Mouse (Mus musculus) right cerebral cortex, postnatal 4 days (tissue): Measurements from ENCODE around the gene Stx4a.
"Not testable (repeated sequence)": the region's sequence is repeated elsewhere in the genome, so short reads cannot be mapped to it uniquely, and the experiment has no call there.

Source experiments
- DNase-seq: peaks from one replicate; pipeline ENCODE4 v3.0.0-alpha.2; 2022

The Stx4a gene

DNA sequence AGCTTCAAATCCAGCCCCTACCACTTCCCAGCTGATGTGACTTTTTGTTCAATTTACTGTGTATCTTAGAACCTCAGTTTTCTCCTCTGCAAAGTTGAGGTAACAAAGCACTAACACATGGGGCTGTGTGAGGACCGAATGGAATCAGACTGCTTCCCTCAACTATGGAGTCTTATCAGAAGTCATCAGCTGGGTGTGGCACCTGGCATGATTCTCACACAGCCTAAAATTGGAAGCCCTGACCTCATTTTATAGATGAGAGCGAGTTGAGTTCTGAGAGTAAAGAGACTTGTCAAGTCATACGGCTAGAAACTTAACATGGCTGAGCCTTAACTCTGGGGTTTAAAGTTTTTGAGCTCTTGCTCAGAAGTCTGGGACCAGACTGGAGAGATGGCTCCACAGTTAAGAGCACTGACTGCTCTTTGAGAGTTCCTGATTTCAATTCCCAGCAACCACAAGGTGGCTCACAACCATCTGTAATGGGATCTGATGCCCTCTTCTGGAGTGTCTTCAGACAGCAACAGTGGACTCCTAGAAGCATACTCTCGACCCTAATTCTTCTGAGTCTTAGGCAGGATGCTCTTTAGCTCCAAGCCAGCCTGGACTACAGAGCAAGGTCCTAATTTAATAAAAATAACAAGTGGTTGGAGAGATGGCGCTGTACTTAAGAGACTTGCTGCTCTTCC lies 46.2 kb downstream of the Stx4a start:
- no peak for DNase-seq

DNA sequence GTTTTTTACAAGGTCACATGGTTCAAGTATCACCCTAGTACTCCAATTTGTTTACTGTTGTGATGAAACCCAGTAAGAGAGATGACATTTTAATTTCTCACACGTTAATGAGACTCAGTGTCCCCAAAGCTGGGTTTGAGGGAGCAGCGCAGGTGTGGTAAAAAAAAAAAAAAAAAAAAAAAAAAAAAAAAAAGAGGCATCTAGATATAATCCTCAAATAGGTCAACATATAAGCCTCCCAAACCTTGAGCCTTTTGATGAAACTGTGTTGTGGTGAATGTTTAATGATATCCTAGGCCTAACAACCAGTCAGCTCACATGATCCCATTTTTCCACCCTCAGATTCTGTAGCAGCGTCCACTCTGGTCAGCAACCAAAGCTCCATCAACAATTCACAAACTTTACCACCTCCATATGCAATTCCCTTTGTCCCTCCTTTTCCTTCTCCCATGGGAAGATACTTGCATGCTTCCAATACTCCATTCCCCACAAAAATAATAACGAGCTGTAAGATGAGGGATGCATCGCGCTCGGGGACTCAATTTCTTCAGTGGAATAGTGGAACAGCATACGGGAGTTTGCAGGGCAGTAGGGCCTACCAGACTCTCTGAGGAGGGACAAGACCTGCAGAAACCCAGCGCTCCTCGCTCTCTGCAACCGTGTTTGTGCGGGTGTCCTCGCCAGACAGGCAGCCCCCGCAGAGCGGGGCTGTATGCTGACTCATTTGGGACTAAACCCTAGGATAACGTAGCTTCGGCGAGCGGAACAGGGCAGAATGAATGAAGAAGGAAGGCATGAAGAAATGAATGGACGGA lies 50.9 kb downstream of the Stx4a start:
- no peak for DNase-seq

DNA sequence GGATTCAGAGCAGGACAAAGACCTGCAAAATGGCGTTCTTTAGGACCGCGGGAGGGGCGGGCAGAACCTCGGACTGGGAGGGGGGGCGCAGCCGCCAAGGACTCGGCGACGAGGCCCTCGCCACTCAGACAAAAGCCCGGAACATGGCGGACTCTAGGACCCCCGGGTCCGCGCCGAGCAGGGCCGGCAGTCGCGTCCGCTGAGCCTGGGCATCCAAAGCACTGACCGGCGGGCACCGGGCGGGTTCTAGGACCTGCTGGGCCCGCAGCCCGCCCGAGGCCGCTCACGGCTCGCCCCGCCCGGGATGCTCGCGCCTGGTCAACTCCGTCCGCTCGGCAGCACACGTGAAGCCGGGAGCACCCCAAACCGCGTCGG lies 51.5 kb downstream of the Stx4a start:
- peak; percentile 91 for DNase-seq

DNA sequence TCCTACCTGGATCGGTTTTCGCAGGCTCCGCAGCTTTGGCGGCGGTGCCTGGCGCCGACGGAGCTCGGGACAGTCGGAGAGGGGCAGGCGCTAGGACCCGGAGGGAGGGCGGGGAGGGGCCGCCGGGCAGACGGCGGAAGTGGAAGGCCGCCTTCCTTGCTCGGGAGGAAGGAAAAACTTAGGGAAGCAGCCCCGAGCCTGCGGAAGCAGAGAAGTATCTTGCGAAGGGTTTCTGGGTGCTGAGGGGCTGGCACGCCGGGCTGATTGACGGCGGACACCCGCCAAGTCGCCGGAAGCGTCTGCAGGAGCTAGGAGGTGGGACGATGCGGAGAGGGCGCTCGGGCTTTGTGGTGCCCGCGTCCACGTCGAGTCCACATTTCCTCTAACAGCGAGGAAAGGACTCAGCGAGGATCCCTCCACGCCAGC lies 52.0 kb downstream of the Stx4a start, which contains the start of gene Zfp646:
TSS of gene Zfp646 (plus strand) at position 181 of the 426 bp plus-strand sequence.
- DNase-seq: peak; percentile 76

DNA sequence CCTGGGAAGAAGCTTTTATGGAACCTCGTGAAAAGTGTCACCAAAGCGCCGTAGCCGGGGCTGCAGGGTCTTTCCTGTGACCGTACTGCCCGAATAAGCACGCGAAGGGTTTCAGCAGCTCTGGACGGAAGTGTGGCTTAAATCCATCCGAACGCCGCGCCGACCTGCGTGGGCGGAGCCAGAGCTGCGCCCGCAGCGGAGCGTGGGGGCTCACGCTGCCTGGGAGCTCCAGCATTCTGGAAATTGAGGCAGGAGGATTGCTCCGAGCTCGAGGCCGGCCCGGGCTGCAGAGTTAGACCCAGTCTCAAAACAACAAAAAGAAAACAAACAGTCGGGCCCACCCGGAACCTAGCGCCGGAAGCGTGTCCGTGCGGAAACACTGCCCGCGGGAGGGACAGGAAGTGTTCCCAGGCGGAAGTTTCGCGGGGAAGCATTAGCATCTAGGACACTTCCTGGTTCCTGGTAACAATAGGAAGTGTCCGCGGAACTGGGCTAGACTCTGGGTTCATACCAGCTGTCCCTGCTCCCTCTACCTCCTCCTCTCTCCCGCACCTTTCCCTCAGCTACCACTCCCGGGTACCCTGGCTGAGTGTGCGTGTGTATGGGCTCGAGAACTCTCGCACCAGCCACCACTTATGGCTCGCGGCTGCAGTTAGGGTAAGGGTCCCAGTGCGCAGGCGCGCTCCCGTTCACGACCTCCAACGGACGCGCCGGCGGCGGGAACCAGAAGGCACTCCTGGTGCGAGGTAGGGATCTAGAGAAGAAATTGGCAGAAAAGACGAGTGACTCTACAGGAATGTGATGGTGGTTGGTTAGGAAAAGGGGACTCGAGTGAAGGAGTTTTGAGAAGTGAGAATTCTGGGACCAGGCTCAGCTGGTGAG lies 52.6 kb downstream of the Stx4a start, which contains the start of gene Zfp668:
TSS of gene Zfp668 (minus strand) at position 362 of the 882 bp plus-strand sequence.
- DNase-seq: peak; percentile 88

DNA sequence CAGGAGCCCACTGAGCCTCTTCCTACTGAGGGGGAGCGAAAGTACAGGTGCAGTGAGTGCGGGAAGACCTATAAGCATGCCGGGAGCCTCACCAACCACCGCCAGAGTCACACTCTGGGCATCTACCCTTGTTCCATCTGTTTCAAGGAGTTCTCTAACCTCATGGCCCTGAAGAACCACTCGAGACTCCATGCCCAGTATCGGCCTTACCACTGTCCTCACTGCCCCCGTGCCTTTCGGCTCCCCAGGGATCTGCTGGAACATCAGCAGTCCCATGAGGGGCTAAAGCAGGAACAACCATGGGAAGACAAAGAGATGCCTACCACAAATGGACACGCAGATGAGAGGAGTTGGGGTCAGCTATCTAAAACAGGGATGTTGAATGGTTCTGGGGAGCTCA lies 55.2 kb downstream of the Stx4a start:
- DNase-seq: no peak

DNA sequence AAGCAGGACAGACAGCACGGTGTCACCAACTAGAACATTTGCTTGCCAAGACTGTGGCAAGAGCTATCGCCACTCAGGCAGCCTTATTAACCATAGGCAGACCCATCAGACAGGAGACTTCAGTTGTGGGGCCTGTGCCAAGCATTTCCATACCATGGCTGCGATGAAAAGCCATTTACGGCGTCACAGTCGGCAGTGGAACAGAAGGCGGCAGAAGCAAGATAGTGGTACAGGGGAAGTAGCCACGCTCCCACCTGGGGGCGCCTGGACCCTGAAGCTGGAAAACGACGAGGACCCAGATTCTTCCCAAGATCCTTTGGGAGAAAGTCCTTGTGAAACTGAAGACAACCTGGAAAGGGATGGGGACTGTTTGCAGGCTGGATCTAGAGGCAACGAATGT lies 56.3 kb downstream of the Stx4a start:
- DNase-seq: no peak

DNA sequence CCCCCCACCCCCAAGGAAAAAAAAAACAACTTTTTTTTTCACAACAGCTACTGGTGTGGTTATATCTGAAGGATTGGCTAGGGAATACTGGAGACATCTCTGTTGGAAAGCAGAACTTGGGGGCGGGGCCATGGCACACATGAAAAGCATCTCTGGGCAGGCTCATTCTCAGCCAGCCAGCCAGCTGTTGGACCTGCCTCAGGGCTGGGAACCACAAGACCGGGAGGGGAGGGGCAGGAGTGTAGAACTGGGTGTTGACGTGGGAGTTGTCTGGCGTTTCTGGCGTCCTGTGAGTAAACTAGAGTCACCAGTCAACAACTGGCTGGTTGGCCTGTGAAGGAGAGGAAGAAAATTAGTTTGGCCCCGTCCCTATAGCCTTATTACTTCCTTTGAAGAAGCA lies 61.9 kb downstream of the Stx4a start:
- DNase-seq: no peak

DNA sequence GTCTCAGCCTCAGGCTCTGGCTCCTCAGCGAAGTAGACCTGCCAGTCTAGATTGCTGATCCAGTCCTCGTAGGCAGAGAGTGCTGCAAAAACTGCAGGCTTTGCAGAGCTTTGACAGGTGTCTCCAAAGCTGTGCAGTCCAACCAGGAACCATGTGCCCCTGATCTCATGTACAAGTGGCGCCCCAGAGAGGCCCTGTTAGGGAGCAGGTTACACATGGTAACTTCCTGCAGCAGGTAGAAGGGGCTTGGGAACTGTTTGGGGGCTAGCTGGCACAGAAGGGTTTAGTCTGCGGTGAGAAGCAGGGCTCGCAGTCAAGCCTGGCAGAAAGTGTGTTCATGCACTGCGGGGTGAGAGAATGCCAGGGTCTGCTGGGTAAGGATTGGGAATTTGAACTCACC lies 62.5 kb downstream of the Stx4a start:
- DNase-seq: no peak

DNA sequence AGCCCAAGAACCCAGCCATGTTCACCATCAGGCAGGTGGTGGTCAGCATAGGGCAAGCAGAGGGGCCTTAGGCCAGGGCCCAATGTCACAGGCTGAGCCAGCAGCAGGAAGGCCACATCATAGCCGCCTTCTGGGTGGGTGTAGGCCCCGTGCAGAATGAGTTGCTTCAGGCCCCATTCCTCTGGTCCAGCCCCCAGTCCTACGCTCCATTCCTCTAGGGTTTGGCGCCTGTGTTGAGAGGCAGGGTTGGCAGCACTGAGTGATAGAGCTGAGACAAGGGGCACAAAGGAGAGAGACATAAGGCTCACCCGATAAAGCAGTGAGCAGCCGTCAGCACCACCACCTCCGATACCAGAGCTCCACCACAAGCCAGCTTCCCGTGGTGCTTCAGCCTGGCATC lies 63.1 kb downstream of the Stx4a start:
- DNase-seq: no peak

DNA sequence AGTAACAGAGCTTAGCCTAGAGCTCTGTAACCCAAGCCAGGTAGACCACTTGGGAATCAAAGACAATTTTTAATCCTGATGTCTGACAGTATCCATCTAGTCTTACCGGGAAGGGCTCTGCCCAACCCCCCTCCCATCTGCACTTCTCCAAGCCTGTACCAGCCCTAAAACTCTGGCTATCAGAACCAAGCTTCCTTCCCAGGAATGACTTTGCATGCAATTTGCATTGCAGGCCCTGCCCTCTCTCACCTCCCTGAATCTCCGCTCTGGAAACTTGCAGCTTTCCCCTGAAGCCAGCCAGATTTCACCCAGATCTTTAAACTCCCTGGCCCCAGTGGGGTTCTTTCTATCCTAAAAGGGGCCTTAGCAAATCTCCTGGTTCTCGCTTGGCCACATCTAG lies 63.7 kb downstream of the Stx4a start:
- no peak for DNase-seq

DNA sequence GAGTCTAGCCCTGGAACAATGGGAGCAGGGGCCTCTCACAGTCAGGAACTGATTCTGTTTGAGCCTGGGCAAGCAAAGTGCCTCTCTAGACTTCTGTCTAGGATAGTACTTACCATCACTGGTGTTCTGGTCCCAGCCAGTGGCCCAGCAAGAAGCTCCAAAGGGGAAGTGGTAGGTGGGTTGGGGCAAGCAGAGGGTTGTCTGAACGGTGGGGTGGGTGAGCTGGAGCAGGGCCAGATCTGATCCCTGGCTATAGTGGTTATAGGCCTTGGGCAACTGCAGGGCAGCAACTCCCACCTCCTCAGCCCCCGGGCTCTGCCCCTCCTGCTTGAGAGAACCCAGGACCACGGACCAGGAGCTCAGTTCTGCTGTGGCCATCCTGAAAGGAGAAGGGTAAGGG lies 64.7 kb downstream of the Stx4a start:
- no peak for DNase-seq

DNA sequence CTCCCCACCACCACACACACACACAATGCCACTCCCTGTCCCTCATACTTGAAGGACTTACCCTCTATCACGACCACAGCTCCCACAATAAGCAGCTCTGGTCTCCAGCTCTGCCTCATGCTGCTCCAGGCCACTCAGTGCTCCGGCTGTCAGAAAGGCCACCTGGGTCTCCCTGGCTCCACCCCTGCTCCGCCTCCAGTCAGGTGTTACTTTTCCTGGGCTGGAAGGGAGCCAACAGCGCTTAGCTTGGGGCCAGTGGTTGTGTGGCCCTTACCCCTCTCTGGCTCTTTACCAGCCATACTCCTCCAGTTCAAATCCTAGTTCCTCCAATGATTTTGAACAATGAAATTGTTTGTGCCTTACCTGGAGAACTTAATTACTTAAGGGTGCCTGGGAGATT lies 66.7 kb downstream of the Stx4a start, which contains the start of gene Prss53:
TSS of gene Prss53 (minus strand) at position 173 of the 400 bp plus-strand sequence.
- DNase-seq: no peak

DNA sequence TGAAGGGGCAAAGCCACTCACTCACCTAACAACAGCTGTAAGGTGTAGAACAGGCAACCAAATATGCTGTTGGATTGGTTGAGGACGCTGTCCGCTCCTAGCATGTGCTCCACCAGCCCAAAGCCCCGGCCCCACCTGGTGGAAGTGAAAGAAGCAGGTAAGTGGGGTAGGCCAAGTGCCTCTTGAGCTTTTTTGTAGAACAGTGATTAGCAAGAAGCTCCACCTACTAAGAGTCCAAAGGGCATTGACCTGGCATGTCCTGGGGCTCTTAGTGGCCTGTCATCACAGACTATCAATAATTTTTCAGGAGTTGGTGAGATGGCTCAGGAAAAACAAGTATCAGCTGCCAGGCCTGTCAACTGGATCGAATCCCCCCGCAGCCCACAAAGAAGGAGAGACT lies 70.4 kb downstream of the Stx4a start:
- no peak for DNase-seq

DNA sequence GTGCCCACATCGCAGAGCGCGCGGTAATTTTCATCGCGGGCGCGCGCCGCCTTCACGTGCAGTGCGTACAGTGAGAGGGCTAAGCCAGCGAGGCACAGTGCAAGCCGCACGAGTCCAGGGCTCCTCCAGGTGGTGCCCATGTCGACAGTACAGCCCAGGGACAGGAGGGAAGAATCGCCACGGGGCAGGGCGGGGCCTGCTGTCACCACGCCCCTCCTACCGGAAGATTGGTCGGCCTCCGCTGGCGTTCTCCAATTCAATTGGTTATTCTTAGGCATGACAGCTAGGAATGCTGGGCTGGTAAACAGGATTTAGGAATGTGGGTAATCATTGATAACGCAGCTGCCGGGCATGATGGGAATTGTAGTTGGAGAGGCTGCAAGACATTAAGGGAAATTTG lies 71.3 kb downstream of the Stx4a start, which contains the start of the genes Gm21974 and Vkorc1:
TSS of gene Gm21974 (minus strand) at position 13 of the 400 bp plus-strand sequence.
TSS of gene Vkorc1 (minus strand) at position 176 of the 400 bp plus-strand sequence.
- peak; percentile 84 for DNase-seq

DNA sequence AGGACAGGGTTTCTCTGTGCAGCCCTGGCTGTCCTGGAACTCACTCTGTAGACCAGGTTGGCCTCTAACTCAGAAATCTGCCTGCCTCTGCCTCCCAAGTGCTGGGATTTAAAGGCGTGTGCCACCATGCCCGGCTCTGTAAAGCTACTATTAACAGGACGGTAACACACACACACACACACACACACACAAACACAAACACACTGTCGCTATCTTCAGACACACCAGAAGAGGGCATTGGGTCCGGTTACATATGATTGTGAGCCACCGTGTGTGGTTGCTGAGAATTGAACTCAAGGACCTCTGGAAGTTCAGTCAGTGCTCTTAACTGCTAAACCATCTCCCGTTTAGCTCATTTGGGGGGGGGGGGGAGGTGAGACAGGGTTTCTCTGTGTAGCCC lies 71.8 kb downstream of the Stx4a start:
- DNase-seq: not testable (repeated sequence)

DNA sequence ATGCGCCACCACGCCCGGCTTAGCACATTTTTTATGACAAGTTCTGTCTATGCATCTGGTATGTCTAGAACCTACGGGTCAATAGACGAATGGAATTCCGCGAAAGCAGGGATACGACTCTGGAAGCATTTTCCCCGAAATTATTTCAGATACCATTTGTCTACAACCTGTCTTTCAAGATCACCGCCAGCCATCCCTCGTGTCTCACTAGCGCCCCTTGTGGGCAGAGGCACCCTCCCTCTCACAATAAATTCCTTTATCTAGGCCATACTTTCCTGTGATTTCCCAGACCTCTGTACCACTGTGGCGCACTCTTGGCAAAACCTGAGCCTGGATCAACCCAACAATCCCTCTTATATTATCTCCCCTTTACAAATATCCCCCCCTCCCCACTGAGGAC lies 72.3 kb downstream of the Stx4a start:
- DNase-seq: peak; percentile 69

DNA sequence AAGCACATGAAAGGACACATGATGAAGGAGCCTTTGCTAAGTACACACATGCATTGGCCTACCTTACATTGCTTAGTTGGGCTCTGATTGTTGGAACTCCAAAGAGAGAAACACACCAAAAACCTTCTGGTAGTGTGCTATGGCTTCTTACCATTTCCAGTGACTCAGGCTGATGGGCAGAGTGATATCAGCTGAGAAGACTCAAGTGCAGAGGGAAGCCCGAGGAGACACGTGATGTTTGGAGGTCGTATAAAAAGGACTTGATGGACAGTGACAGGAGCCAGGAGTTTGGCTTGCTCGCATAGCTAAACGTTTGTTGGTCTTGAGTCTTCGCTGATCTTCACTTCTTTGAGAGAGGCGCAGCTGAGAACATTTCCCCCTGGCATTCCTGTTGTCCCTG lies 73.4 kb downstream of the Stx4a start:
- DNase-seq: no peak

DNA sequence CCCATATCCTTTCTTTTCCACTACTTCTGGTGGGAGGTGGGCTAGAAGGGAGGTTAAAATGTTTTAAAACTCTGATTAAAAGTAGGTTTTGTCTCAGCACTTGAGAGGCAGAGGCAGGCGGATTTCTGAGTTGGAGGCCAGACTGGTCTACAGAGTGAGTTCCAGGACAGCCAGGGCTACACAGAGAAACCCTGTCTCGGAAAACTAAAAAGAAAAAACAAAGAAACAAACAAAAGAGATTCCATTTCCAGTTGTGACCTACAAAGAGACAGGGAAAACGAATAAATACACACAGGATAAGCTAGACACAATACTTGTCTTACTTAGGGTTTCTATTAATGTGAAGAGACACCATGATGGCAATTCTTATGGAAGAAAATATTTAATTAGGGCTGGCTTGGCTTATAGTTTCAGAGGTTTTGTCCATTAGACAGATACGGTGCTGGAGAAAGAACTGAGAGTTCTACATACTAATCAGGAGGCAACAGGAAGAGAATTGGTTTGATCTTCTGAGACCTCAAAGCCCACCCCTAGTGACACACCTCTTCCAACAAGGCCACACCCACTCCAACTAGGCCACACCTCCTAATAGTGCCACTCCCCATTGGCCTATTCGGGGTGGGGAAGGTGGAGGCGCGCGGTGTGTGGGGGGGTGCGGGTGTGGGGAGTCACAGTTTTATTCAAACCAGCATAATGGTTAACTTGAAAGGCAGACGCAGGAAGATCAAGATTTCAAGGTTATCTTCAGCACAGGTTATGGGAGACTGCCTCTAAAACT lies 74.3 kb downstream of the Stx4a start:
- DNase-seq: no peak
